Mouse (Mus musculus): ENCODE measurements around the gene Col19a1.

DNA sequence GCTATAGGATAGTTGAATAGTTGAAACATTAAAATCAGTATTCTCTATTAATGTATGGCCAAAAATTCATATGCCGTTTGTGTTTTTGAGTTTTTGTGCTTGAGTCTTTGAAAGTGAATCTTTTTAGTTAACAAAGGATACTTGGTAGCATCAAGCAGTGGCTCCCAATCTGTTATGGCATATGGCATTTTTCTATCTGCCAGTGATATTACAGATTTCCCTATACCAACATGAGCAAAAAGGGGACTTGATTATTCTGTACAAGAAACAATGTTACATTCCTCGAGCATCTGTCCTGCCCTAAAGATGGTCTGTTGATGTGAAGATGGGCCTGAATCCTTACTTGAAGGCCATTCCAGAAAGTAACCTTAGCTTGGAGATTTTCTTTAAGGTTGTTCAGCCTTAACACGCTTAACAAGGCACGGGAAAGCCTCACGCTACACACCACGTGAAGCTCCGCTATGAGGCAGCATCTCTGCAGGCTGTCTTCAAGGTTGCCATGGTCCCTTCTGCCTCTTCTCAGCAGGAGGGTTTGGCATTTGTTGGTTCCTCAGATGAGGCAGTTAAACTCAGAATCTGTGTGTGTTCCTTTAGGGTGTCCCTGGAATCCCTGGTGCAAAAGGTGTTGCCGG, 364.2 kb downstream of the Col19a1 start:
- TF ChIP-seq CTCF (IDR thresholded peaks at IDR 0.05; ENCODE audit: low read depth, low read length) (no peak), EP300 (IDR thresholded peaks at IDR 0.05; ENCODE audit: insufficient read depth, low read depth, low read length) (no peak)
